Mouse (Mus musculus): Measurements from ENCODE around the gene Mtmr3.

DNA sequence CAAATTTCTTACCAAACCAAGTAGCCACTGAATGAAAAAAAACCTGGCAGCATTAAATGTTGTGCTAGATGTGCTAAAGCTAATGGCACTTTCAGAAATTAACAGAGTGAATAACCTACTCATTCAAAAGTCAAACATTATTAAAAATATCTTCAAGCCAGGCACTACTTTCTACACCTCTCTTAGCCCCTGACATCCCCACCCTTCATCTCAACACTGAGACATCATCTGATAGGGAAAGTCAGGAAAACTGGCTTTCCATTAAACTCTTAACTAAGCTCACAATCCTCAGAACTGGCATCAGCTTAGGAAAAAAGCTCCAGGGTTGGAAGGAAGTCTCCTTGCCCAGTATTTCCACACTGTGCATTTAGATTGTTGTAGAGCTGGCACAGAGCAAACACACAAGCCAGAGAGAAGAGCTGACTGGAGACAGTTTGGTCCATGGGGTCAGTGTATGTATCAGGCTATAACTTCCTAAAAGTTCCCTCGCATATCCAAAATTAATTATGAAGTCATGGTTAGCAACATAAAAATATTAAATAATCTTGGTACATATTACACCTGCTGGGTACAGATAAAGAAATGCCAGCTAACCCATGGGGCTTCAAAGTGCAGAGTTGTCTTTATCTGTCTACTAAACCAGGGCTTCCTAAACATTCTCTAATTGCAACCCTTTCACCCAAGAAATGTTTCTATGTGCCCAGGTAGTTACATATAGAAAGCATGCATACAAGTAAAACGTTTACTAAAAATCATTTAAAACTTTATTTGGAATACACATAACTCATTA lies 41.2 kb downstream of the Mtmr3 start:
- TF ChIP-seq ZNF384 (IDR thresholded peaks at IDR 0.05; ENCODE audit: low read depth, low read length) = no peak
- TF ChIP-seq ZC3H11A (IDR thresholded peaks at IDR 0.05; ENCODE audit: borderline replicate concordance, low read depth, low read length) = no peak
- TF ChIP-seq MAFK (IDR thresholded peaks at IDR 0.05; ENCODE audit: insufficient read depth, low read depth, low read length) = no peak
- TF ChIP-seq CHD2 (IDR thresholded peaks at IDR 0.05; ENCODE audit: low read depth, low read length) = no peak

Measured in ES-E14 (cell line).